Mouse (Mus musculus): Measurements from ENCODE around the gene A230072I06Rik. TPM values are rescaled to one million over a fixed set of nuclear protein-coding genes. Genes with fewer than 3 reads are reported as not detected.

A230072I06Rik gene
- total and polyA plus RNA-seq, 3 experiments: not detected

GRCm38 (mm10) chr8:12238775-12239174, 39.8 kb upstream of the A230072I06Rik start:
- Histone ChIP-seq H3K4me2 (ENCODE audit: insufficient read depth, low read depth, poor library complexity, severe bottlenecking) (no peak overlapping the region), H3K4me3 (replicated peaks in 1 of 3; ENCODE audit: low read depth in 2 of 3, low read length in 2 of 3, poor library complexity in 1 of 3) (no peak overlapping the region), H3K79me2 (replicated peaks; ENCODE audit: control insufficient read depth, extremely low read depth, insufficient read depth, poor library complexity, severe bottlenecking) (no peaks in the 10 kb centered on the region), H3K9me3 (replicated peaks; ENCODE audit: low read length) (no peaks in the 10 kb centered on the region), H3K4me1 (ENCODE audit: control insufficient read depth in 1 of 2, insufficient read depth in 2 of 2) (no peaks in the 10 kb centered on the region), H3K27me3 (replicated peaks) (peaks cover 77% of the 10 kb centered on the region), H3K36me3 (replicated peaks in 1 of 2; ENCODE audit: control insufficient read depth in 1 of 2, insufficient read depth in 1 of 2, low read length in 1 of 2) (no peaks in the 10 kb centered on the region), H3K9ac (ENCODE audit: insufficient read depth, low read depth) (no peak overlapping the region), H3K27ac (ENCODE audit: insufficient read depth, low read depth) (no peak overlapping the region)
- TF ChIP-seq MXI1 (IDR thresholded peaks at IDR 0.05; ENCODE audit: low read depth, low read length): no peak
- TF ChIP-seq POLR2AphosphoS2 (IDR thresholded peaks at IDR 0.05; ENCODE audit: low read depth, low read length): no peak
- no peak for TF ChIP-seq CHD2 (IDR thresholded peaks at IDR 0.05; ENCODE audit: low read length)
- no peak for TF ChIP-seq SMC3 (IDR thresholded peaks at IDR 0.05; ENCODE audit: low read depth, low read length)
- TF ChIP-seq TCF12 (IDR thresholded peaks at IDR 0.05; ENCODE audit: low read depth, low read length): no peak
- TF ChIP-seq ZKSCAN1 (IDR thresholded peaks at IDR 0.05; ENCODE audit: borderline replicate concordance, low read depth, low read length): no peak
- no peak for TF ChIP-seq TBP (conservative IDR thresholded peaks at IDR 0.05; ENCODE audit: low read depth, low read length)
- no peak for TF ChIP-seq PAX5 (IDR thresholded peaks at IDR 0.05; ENCODE audit: low read length)
- no peak for TF ChIP-seq SIN3A (IDR thresholded peaks at IDR 0.05; ENCODE audit: low read length)
- no peak for TF ChIP-seq NELFE (IDR thresholded peaks at IDR 0.05; ENCODE audit: low read depth, low read length)
- TF ChIP-seq ELF1 (IDR thresholded peaks at IDR 0.05; ENCODE audit: low read depth, low read length): no peak
- TF ChIP-seq JUN (IDR thresholded peaks at IDR 0.05; ENCODE audit: insufficient read depth, low read depth, low read length): no peak
- TF ChIP-seq ZC3H11A (IDR thresholded peaks at IDR 0.05; ENCODE audit: low read depth, low read length): no peak
- TF ChIP-seq CTCF (conservative IDR thresholded peaks at IDR 0.05 in 1 of 2, IDR thresholded peaks at IDR 0.05 in 1 of 2; ENCODE audit: low read depth in 2 of 2, low read length in 2 of 2): no peak
- TF ChIP-seq MAX (IDR thresholded peaks at IDR 0.05; ENCODE audit: low read length): no peak
- dilution Hi-C loops (cut with MboI; ENCODE audit: extremely low pct_ligation_motif_present, extremely low pct_unique_long_range_greater_than_20kb, low sequenced_read_pairs): no loop called here
- no peak for DNase-seq (ENCODE audit: extremely low read depth)
- in situ Hi-C loops (cut with MboI; ENCODE audit: low pct_ligation_motif_present, low pct_unique_long_range_greater_than_20kb, low sequenced_read_pairs): no loop called here

GRCm38 (mm10) chr8:12240143-12240542, 38.5 kb upstream of the A230072I06Rik start:
- no peak for DNase-seq (ENCODE audit: extremely low read depth)
- Histone ChIP-seq H3K9me3 (replicated peaks; ENCODE audit: low read length) (no peaks in the 10 kb centered on the region), H3K4me2 (ENCODE audit: insufficient read depth, low read depth, poor library complexity, severe bottlenecking) (no peak overlapping the region), H3K79me2 (replicated peaks; ENCODE audit: control insufficient read depth, extremely low read depth, insufficient read depth, poor library complexity, severe bottlenecking) (no peaks in the 10 kb centered on the region), H3K4me1 (ENCODE audit: control insufficient read depth in 1 of 2, insufficient read depth in 2 of 2) (no peaks in the 10 kb centered on the region), H3K4me3 (replicated peaks in 1 of 3; ENCODE audit: low read depth in 2 of 3, low read length in 2 of 3, poor library complexity in 1 of 3) (no peak overlapping the region), H3K36me3 (replicated peaks in 1 of 2; ENCODE audit: control insufficient read depth in 1 of 2, insufficient read depth in 1 of 2, low read length in 1 of 2) (no peaks in the 10 kb centered on the region), H3K27me3 (replicated peaks) (peaks cover 71% of the 10 kb centered on the region), H3K27ac (ENCODE audit: insufficient read depth, low read depth) (no peak overlapping the region), H3K9ac (ENCODE audit: insufficient read depth, low read depth) (no peak overlapping the region)
- in situ Hi-C loops (cut with MboI; ENCODE audit: low pct_ligation_motif_present, low pct_unique_long_range_greater_than_20kb, low sequenced_read_pairs): no loop called here
- dilution Hi-C loops (cut with MboI; ENCODE audit: extremely low pct_ligation_motif_present, extremely low pct_unique_long_range_greater_than_20kb, low sequenced_read_pairs): no loop called here
- TF ChIP-seq CHD2 (IDR thresholded peaks at IDR 0.05; ENCODE audit: low read length) (no peak), ELF1 (IDR thresholded peaks at IDR 0.05; ENCODE audit: low read depth, low read length) (no peak), ZC3H11A (IDR thresholded peaks at IDR 0.05; ENCODE audit: low read depth, low read length) (no peak), EP300 (IDR thresholded peaks at IDR 0.05; ENCODE audit: low read length) (no peak), RCOR1 (conservative IDR thresholded peaks at IDR 0.05; ENCODE audit: low read depth, low read length) (no peak), NELFE (IDR thresholded peaks at IDR 0.05; ENCODE audit: low read depth, low read length) (no peak), MAX (IDR thresholded peaks at IDR 0.05; ENCODE audit: low read length) (no peak), GABPA (IDR thresholded peaks at IDR 0.05; ENCODE audit: insufficient replicate concordance, low read depth, low read length) (no peak), E2F4 (IDR thresholded peaks at IDR 0.05; ENCODE audit: insufficient replicate concordance, low read depth, low read length) (no peak), ZKSCAN1 (IDR thresholded peaks at IDR 0.05; ENCODE audit: borderline replicate concordance, low read depth, low read length) (no peak)
